Mouse (Mus musculus) layer of hippocampus, postnatal 36 days (tissue): Measurements from ENCODE around the gene Qk. TPM values are rescaled to one million over a fixed set of nuclear protein-coding genes. Genes with fewer than 3 reads are reported as not detected.

ENCODE experiments used
- DNase-seq, 2 experiments: peaks; one replicate each; pipeline ENCODE4 v3.0.0; 2022
- total RNA-seq, 2 experiments: library from RNA; stranded (reverse); gene quantifications; 2 replicates each; pipeline ENCODE4 v1.2.3; 2021

The Qk gene
- 100 to 1,000 TPM; 367 to 426 TPM for total RNA-seq

GRCm38 (mm10) chr17:10319685-10320455, at the start of gene Qk:
Qk (minus strand) TSS chr17:10319854.
- peak; percentile 89 to 90 for DNase-seq

- no peak for DNase-seq
These were observed 47.4 kb upstream of the Qk start for GRCm38 (mm10) chr17:10367044-10367443.

- DNase-seq = no peak
These were observed 46.9 kb upstream of the Qk start for GRCm38 (mm10) chr17:10366577-10366976.

GRCm38 (mm10) chr17:10365501-10366482, 46.1 kb upstream of the Qk start:
- no peak for DNase-seq

- no peak for DNase-seq
These were observed 43.5 kb upstream of the Qk start for GRCm38 (mm10) chr17:10363151-10363550.

GRCm38 (mm10) chr17:10361882-10362291, 42.2 kb upstream of the Qk start:
- no peak for DNase-seq

GRCm38 (mm10) chr17:10360738-10361137, 41.1 kb upstream of the Qk start:
- no peak for DNase-seq

- DNase-seq = no peak
These were observed 39.8 kb upstream of the Qk start for GRCm38 (mm10) chr17:10359466-10359865.

GRCm38 (mm10) chr17:10357348-10357747, 37.7 kb upstream of the Qk start:
- DNase-seq = peak in 1 of 2 experiments; percentile 30

GRCm38 (mm10) chr17:10356294-10356693, 36.6 kb upstream of the Qk start:
- DNase-seq = no peak

- no peak for DNase-seq
These were observed 36.1 kb upstream of the Qk start for GRCm38 (mm10) chr17:10355746-10356145.

GRCm38 (mm10) chr17:10338286-10338685, 18.6 kb upstream of the Qk start:
- DNase-seq = no peak

- no peak for DNase-seq
These were observed 16.9 kb upstream of the Qk start for GRCm38 (mm10) chr17:10336558-10336957.

- peak; percentile 41 to 44 for DNase-seq
These were observed 16.3 kb upstream of the Qk start for GRCm38 (mm10) chr17:10335809-10336499.

GRCm38 (mm10) chr17:10334957-10335690, 15.5 kb upstream of the Qk start:
- peak; percentile 80 to 83 for DNase-seq

GRCm38 (mm10) chr17:10334481-10334880, 14.8 kb upstream of the Qk start:
- DNase-seq = no peak

- no peak for DNase-seq
These were observed 13.7 kb upstream of the Qk start for GRCm38 (mm10) chr17:10333321-10333720.

GRCm38 (mm10) chr17:10332127-10332526, 12.5 kb upstream of the Qk start:
- DNase-seq = no peak

GRCm38 (mm10) chr17:10329461-10329860, 9.8 kb upstream of the Qk start:
- DNase-seq = no peak

- DNase-seq = no peak
These were observed 9.0 kb upstream of the Qk start for GRCm38 (mm10) chr17:10328544-10329100.

GRCm38 (mm10) chr17:10327584-10328210, 8.0 kb upstream of the Qk start:
- DNase-seq = no peak
